Comparison of ENCODE assay signal across 18 mouse cellular contexts in genomic region chr1:107811859-107812258, GRCm38 (mm10).
DNase-seq lines count a peak whose midpoint lies in the region; ATAC-seq and TF ChIP-seq lines count a peak whose summit lies in the region.
"Had no signal": no experiment of that assay in that cellular context is flagged by ENCODE, and none has a peak within 500 bp of the region (broad histone marks: within the 10 kb centered on the region; RNA-seq: fewer than 3 reads in every experiment).

No protein-coding gene starts in this region.

- H3K9me3 ChIP-seq in forebrain, embryonic 13.5 days (replicated peaks): no peaks in the 10 kb centered on the region
- no peaks in the 10 kb centered on the region for H3K9me3 ChIP-seq in forebrain, embryonic 11.5 days (ENCODE audit: control insufficient read depth, low read length)
- H3K9me3 ChIP-seq in midbrain, embryonic 13.5 days: no peaks in the 10 kb centered on the region
- H3K9me3 ChIP-seq in midbrain, embryonic 15.5 days: no peaks in the 10 kb centered on the region
- H3K9me3 ChIP-seq in G1E (replicated peaks): peaks cover 15% of the 10 kb centered on the region
- H3K9me3 ChIP-seq: forebrain, embryonic 12.5 days; forebrain, embryonic 15.5 days had no signal

- no peaks in the 10 kb centered on the region for H3K27me3 ChIP-seq in forebrain, embryonic 13.5 days
- H3K27me3 ChIP-seq in forebrain, embryonic 11.5 days (ENCODE audit: control insufficient read depth, insufficient read depth, low read length): no peaks in the 10 kb centered on the region
- H3K27me3 ChIP-seq in midbrain, embryonic 13.5 days: no peaks in the 10 kb centered on the region
- H3K27me3 ChIP-seq in midbrain, embryonic 15.5 days (replicated peaks): no peaks in the 10 kb centered on the region
- no peaks in the 10 kb centered on the region for H3K27me3 ChIP-seq in G1E (ENCODE audit: insufficient read depth, low read length)
- H3K27me3 ChIP-seq: forebrain, embryonic 12.5 days; forebrain, embryonic 15.5 days; Patski had no signal

- TF ChIP-seq CTCF in G1E (IDR thresholded peaks at IDR 0.05; ENCODE audit: low read depth, low read length): no peak

- intact Hi-C loops in left cerebral cortex, postnatal 25 days (cut with DNase I): no loop called here

- H3K4me3 ChIP-seq in forebrain, embryonic 13.5 days: no peak overlapping the region
- H3K4me3 ChIP-seq in forebrain, embryonic 11.5 days (ENCODE audit: low read depth, low read length): no peak overlapping the region
- no peak overlapping the region for H3K4me3 ChIP-seq in midbrain, embryonic 13.5 days (replicated peaks)
- H3K4me3 ChIP-seq in midbrain, embryonic 15.5 days: no peak overlapping the region
- H3K4me3 ChIP-seq in G1E (ENCODE audit: low read depth, low read length): no peak overlapping the region
- H3K4me3 ChIP-seq: forebrain, embryonic 12.5 days; forebrain, embryonic 15.5 days had no signal

- H3K9ac ChIP-seq in forebrain, embryonic 13.5 days: no peak overlapping the region
- no peak overlapping the region for H3K9ac ChIP-seq in forebrain, embryonic 11.5 days (ENCODE audit: low read length)
- H3K9ac ChIP-seq in midbrain, embryonic 13.5 days (replicated peaks): no peak overlapping the region
- no peak overlapping the region for H3K9ac ChIP-seq in midbrain, embryonic 15.5 days
- H3K9ac ChIP-seq: forebrain, embryonic 12.5 days; forebrain, embryonic 15.5 days; forebrain, postnatal 0 days had no signal

- H3K27ac ChIP-seq in forebrain, embryonic 13.5 days: no peak overlapping the region
- no peak overlapping the region for H3K27ac ChIP-seq in forebrain, embryonic 11.5 days (ENCODE audit: low read depth, low read length)
- H3K27ac ChIP-seq in midbrain, embryonic 13.5 days: no peak overlapping the region
- no peak overlapping the region for H3K27ac ChIP-seq in midbrain, embryonic 15.5 days
- H3K27ac ChIP-seq: forebrain, embryonic 12.5 days; forebrain, embryonic 15.5 days had no signal

- H3K36me3 ChIP-seq in forebrain, embryonic 13.5 days (ENCODE audit: poor library complexity, severe bottlenecking): no peaks in the 10 kb centered on the region
- H3K36me3 ChIP-seq in forebrain, embryonic 11.5 days (ENCODE audit: control insufficient read depth, insufficient read depth, low read length): no peaks in the 10 kb centered on the region
- no peaks in the 10 kb centered on the region for H3K36me3 ChIP-seq in midbrain, embryonic 13.5 days
- H3K36me3 ChIP-seq in midbrain, embryonic 15.5 days (replicated peaks): no peaks in the 10 kb centered on the region
- H3K36me3 ChIP-seq in G1E (replicated peaks): no peaks in the 10 kb centered on the region
- H3K36me3 ChIP-seq: forebrain, embryonic 12.5 days; forebrain, embryonic 15.5 days had no signal

- no peaks in the 10 kb centered on the region for H3K4me1 ChIP-seq in forebrain, embryonic 13.5 days
- H3K4me1 ChIP-seq in forebrain, embryonic 11.5 days (replicated peaks; ENCODE audit: control insufficient read depth, insufficient read depth, low read length): no peaks in the 10 kb centered on the region
- H3K4me1 ChIP-seq in midbrain, embryonic 13.5 days (replicated peaks): no peaks in the 10 kb centered on the region
- H3K4me1 ChIP-seq in midbrain, embryonic 15.5 days: no peaks in the 10 kb centered on the region
- H3K4me1 ChIP-seq in G1E (ENCODE audit: insufficient read depth, low read depth, low read length): no peaks in the 10 kb centered on the region
- H3K4me1 ChIP-seq: forebrain, embryonic 12.5 days; forebrain, embryonic 15.5 days had no signal

- DNase-seq in forebrain, embryonic 11.5 days (ENCODE audit: low spot score): no peak
- peak; percentile 0 for DNase-seq in kidney, postnatal 14 days
- no peak for DNase-seq in kidney, adult 8-10 months
- DNase-seq in G1E (ENCODE audit: low spot score): no peak
- DNase-seq in left cerebral cortex, postnatal 25 days (ENCODE audit: low spot score in 2 of 2): no peak
- DNase-seq: adrenal gland, adult 8-10 months; adrenal gland, postnatal 14 days; adrenal gland, postnatal 36 days; cerebellum, adult 11-12 months; cerebellum, adult 9-10 months; forebrain, postnatal 0 days had no signal

- H3K4me2 ChIP-seq in forebrain, embryonic 13.5 days: no peak overlapping the region
- no peak overlapping the region for H3K4me2 ChIP-seq in forebrain, embryonic 11.5 days (ENCODE audit: low read depth, low read length, severe bottlenecking)
- H3K4me2 ChIP-seq in midbrain, embryonic 13.5 days (replicated peaks): no peak overlapping the region
- H3K4me2 ChIP-seq in midbrain, embryonic 15.5 days: no peak overlapping the region
- H3K4me2 ChIP-seq: forebrain, embryonic 12.5 days; forebrain, embryonic 15.5 days had no signal

- WGBS in forebrain, embryonic 13.5 days: 81% methylated on average over 2 of the region's 2 CpGs
- whole genome bisulfite sequencing in forebrain, embryonic 11.5 days: 79% methylated on average over 2 of the region's 2 CpGs
- 88% methylated on average over 2 of the region's 2 CpGs for WGBS in midbrain, embryonic 13.5 days
- WGBS in midbrain, embryonic 15.5 days: 89% methylated on average over 2 of the region's 2 CpGs

- ATAC-seq in forebrain, embryonic 13.5 days: peak; percentile 36; the same call in 1 of the 2 replicates
- no peak for ATAC-seq in forebrain, embryonic 11.5 days (replicated peaks; ENCODE audit: low FRiP score)
- ATAC-seq in midbrain, embryonic 13.5 days: 0 out of 2 replicates have a peak, but pooled peaks have one; percentile 20
- no peak for ATAC-seq in midbrain, embryonic 15.5 days (replicated peaks)
- ATAC-seq in G1E (ENCODE audit: extremely low read depth, insufficient number of reproducible peaks, low FRiP score, poor library complexity, severe bottlenecking): peak; percentile 28
- ATAC-seq: activated CD4-positive, CD25-positive, alpha-beta regulatory T cell, adult 4 months; forebrain, embryonic 15.5 days; forebrain, postnatal 0 days; Patski had no signal

Comparison
In these comparisons a context has a peak if more than half of its experiments do, and no peak if none do; other contexts are left out.
1. ATAC-seq: peak in forebrain, embryonic 13.5 days (single experiment), midbrain, embryonic 13.5 days (single experiment) and G1E (single experiment); none in forebrain, embryonic 11.5 days (single experiment) and midbrain, embryonic 15.5 days (single experiment).